Mouse (Mus musculus): ENCODE measurements around the gene Lilr4b. TPM values are rescaled to one million over a fixed set of nuclear protein-coding genes. Genes with fewer than 3 reads are reported as not detected.

Lilr4b gene
- polyA plus RNA-seq, 1 experiment from 2014 or later: 1.2 TPM

DNA sequence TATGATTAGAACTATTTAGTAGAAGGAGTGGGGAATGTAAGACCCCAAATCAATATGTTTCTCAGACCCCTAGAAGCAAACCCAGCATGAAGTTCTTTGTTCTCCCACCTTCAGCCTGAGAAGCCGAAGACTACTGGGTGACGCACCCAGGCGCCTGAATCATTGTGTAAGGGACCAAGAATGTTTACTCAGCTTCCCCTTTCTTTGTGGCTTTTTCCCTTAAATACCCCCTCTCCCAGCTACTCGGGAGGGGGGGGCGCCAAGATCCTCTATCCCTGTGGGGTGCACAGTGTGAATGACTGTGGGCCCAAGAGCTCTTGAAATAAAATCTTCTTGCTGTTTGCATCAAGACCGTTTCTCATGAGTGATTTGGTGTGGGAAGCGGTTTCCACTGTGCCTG, 50.4 kb downstream of the Lilr4b start:
- WGBS: 89% methylated on average over 7 of the region's 7 CpGs
- H3K4me2 ChIP-seq (ENCODE audit: low read length): no peak overlapping the region

More for the DNA sequence above, 50.4 kb downstream of the Lilr4b start:
- ATAC-seq (ENCODE audit: insufficient number of reproducible peaks, insufficient read depth, low FRiP score, low read depth): no peak
- Histone ChIP-seq H3K4me1 (ENCODE audit: control insufficient read depth in 2 of 2, insufficient read depth in 2 of 2, low read length in 2 of 2) (0 out of 4 replicates have a peak, but pooled peaks cover 3 to 4% of the 10 kb centered on the region in 2 experiments), H3K9me3 (ENCODE audit: control insufficient read depth, low read length) (no peaks in the 10 kb centered on the region), H3K27me3 (ENCODE audit: control insufficient read depth, insufficient read depth, low read length) (no peaks in the 10 kb centered on the region), H3K4me3 (ENCODE audit: control insufficient read depth in 1 of 2, insufficient read depth in 1 of 2, low read depth in 1 of 2, low read length in 2 of 2) (no peak overlapping the region), H3K36me3 (ENCODE audit: control insufficient read depth, insufficient read depth, low read length) (no peaks in the 10 kb centered on the region), H3K9ac (ENCODE audit: low read length) (no peak overlapping the region), H3K27ac (replicated peaks in 1 of 2; ENCODE audit: control insufficient read depth in 1 of 2, insufficient read depth in 1 of 2, low read depth in 2 of 2, low read length in 2 of 2) (no peak overlapping the region)

Other genes starting within 250 kb of the Lilr4b start
- 3.1 TPM in 1 of 2 replicates, not detected in the other for gene Gm49339, start within 50 bp of the Lilr4b start, polyA plus RNA-seq (2014; fragmentation: Nextera tagmentation; extraction: Ambion mirVana)
- gene Lilrb4a, start 10.3 kb downstream of the Lilr4b start, polyA plus RNA-seq (2014; fragmentation: Nextera tagmentation; extraction: Ambion mirVana): 4.3 and 4.6 TPM in 2 replicates
- not detected in 2 replicates for gene Fam162b, start 109.9 kb downstream of the Lilr4b start, polyA plus RNA-seq (2014; fragmentation: Nextera tagmentation; extraction: Ambion mirVana)
- not detected in 2 replicates for gene Gprc6a, start 150.8 kb downstream of the Lilr4b start, polyA plus RNA-seq (2014; fragmentation: Nextera tagmentation; extraction: Ambion mirVana)
- not detected in 2 replicates for gene Rfx6, start 197.1 kb downstream of the Lilr4b start, polyA plus RNA-seq (2014; fragmentation: Nextera tagmentation; extraction: Ambion mirVana)

Data from heart, embryonic 14.5 days (tissue).